Mouse (Mus musculus) layer of hippocampus, postnatal 36 days (tissue): ENCODE data around the gene Mrps17. TPM values are rescaled to one million over a fixed set of nuclear protein-coding genes. Genes with fewer than 3 reads are reported as not detected.
A peak's percentile ranks its signal among the peaks of the same experiment; 100 is the strongest.
"Not testable (repeated sequence)": the region's sequence is repeated elsewhere in the genome, so short reads cannot be mapped to it uniquely, and the experiment has no call there.

Experiments used
- DNase-seq, 2 experiments: peaks; one replicate each; pipeline ENCODE4 v3.0.0; 2022
- total RNA-seq, 2 experiments: library from RNA; stranded (reverse); gene quantifications; 2 replicates each; pipeline ENCODE4 v1.2.3; 2021

The Mrps17 gene
- total RNA-seq = 10 to 100 TPM; 75.0 to 87.6 TPM

DNA sequence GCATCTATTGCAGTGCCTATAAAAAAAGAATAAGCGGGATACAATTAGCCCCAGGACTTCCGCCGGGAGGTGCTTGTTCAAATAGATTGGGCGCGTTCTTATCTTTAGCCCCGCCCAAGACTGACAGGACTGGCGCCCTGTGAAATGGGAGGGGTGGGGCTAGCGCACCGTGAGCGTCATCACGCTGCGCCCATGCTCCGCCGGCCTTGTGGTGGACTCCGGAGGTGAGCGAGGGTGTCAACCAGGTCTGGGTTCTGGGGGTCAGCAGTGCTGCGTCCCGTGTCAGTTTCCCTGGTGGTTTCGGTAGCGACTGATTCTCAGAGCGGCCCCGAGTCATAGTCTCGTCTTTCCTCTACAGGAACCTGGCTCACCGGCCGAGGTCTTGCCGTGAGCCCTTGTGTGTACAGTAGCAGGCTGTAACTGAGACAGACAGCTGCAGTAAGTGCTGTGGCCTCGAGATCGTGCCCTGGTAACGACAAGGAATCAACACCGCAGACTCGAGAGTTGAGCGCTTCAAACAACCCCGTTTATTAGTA, at the start of gene Mrps17:
Gene Mrps17 (plus strand): TSS at position 172 of the 536 bp plus-strand sequence.
- DNase-seq = peak; percentile 86 to 89

DNA sequence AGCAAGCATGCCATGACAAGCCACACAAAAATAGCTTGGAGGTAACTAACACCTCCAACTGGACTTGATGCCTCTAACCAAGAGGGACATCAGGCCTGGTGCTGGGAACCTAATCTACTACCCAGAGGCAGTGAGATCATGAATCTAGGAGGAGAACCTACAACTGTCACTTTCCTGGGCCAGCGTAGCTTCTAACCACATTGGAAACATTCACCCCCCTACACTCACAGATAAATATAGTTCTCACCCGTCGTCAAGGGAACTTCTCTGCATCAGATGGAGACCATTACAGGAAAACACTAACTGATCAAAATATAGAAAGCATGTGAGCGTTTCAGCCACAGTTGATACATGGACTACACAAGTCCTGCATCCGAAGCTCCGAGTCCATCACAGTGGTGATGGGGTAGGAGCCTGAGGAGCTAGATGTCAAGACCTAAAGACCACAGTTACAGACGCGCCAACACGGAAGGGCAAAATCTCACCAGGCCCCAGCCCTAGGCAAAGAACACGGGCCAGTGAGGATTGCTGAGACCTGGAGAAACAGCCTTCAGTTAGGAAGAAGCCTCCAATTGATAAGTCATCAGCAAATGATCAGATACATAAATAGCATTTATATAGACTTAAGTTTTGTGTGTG, 48.9 kb upstream of the Mrps17 start:
- DNase-seq = no peak

DNA sequence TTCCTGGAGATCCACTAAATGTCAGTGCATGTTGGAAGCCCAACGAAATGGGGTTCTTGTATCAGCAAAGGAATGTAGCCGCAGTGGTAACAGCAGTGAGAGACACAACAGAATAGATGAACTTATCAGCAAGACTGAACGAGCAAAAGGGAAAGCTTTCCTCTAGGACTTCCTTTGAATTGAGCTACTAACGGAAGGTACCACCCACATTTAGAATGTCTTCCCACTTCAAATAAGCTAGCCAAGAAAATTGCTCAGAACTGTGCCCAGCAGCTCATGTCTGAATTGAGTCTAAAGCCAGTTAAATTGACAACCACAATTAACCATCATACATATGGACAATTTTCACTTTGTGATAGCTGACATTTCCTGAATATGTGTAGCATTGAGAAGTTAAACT, 47.4 kb upstream of the Mrps17 start:
- DNase-seq = no peak

DNA sequence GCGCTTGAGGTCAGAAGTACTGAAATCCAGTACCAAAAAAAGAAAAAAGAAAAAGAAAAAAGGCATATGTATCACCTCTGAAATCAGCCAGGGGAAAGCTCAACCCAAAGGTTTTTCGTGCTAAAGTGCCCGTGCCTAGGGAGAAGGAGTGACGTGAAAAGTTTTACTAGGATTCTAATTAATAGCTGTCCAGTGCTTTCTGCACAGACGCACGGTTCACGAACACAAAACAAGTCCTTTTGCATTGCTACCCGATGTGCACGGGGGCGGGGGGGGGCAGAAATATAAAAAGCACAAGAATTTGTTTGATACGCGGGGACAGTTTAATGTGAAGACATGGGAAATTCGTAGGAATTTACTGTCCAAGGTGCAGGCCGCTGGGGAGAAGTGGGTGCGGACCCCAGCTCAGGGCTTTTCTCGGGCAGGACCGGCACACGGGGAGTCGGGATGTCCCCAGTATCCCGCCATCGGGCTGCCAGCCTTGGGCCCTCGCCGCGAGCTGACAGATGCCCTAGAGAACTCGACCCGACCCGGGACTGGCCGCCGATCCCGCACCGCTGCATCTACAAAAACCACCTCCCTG, 45.8 kb upstream of the Mrps17 start:
- DNase-seq = no peak

DNA sequence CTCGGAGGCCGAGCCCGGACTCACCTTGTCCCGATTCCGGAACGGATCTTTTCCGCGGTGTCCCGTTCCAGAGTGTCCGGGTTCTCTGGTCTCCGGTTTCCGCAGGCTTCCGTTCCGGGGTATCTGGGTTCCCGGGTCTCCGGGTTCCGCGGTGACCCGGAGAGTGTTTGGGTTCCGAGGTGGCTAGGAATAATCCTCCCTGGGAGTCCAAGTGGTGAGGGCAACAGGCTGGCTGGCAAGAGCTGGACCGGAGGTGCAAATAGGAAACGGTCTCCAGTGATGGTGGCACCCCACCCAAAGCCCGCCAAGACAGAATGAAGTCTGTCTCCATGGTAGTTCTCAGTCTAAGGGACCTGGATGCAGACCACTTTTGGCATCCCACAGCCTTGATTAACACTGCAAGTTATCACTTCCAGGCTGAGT, 45.2 kb upstream of the Mrps17 start, which contains the start of gene Zfp11:
Gene Zfp11 (minus strand): TSS at position 64 of the 423 bp plus-strand sequence.
- DNase-seq = peak; percentile 77 to 78

DNA sequence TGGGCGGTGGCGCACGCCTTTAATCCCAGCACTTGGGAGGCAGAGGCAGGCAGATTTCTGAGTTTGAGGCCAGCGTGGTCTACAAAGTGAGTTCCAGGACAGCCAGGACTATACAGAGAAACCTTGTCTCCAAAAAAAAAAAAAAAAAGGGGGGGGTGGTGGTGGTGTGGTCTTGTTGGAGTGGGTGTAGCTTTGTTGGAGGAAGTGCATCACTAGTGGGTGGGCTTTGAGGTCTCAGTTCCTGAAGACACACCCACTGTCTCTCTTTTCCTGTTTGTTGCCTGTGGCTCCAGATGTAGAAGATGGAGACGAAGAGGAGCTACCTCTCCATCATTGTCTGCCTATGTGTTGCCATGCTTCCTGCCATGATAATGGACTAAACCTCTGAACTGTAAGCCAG, 30.2 kb upstream of the Mrps17 start:
- not testable (repeated sequence) for DNase-seq

DNA sequence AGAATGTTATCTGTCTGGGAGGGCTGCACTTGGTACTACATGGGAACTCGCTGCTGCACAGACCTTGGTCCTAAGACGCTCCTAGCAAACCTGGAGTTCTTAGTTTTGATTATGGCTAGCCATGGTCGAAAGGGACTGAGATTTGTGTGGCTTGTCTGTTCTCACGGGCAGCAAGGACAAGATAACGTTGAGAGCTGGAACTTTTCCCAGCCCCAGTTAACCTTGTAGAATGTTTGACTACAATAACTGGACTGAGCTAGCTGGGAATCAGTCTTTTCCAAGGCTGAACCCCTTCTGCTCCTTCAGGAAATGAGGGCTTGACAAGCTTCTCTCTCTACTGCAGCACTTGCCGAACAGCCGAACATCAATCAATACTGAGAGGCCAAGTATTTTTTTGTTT, 27.7 kb upstream of the Mrps17 start:
- no peak for DNase-seq

DNA sequence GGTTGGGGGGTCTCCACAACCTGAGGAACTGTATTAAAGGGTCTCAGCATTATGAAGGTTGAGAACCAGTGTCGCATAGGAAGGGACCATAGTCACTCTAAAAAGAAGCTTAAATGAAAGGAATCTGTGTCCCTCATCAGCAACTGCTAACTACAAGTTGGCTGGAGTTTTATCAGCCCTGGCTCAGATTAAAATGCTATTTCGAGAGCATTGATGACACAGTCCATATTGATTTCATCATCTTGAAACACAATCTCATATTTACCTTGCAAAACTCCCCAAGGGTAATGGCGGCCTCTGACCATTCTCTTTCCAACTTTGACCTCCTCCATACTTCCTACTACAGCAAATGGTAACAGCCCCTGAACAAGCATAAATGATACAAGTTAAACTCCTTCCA, 24.8 kb upstream of the Mrps17 start:
- no peak for DNase-seq

DNA sequence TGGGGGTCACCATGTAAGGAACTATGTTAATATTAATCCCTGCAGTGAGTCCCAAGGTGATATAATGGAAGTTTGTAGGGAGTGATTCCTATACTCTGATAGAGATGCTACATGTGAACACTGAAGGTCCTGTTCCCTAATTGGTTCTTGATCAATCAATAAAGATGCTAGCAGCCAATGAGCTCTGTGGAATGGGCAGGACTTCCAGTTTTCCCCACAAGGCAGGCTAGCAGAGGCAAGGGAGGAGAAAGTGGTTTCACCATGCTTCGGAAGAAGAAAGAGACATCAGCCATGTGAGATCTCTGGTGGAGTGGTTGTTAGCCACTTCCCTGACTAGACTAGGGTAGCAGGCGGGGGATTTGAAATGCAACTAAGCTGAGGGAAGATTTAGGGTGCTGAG, 14.8 kb upstream of the Mrps17 start:
- no peak for DNase-seq

DNA sequence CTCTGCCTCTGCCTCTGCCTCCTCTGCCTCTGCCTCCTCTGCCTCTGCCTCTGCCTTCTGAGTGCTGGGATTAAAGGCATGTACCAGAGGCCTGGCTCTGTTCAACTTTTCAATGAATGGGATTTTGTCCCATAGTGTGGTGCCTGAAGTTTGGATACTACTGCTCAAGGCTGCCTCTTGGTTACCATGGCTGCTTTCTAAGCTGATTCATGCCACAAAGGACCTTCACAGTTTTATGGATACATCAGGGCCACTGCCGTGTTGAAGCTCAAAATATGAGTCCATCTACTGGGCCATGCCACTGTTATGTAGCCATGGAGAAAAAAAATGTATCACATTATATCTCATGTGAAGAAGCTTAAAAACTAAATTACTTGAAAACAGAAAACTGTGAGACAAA, 13.6 kb upstream of the Mrps17 start:
- no peak for DNase-seq

DNA sequence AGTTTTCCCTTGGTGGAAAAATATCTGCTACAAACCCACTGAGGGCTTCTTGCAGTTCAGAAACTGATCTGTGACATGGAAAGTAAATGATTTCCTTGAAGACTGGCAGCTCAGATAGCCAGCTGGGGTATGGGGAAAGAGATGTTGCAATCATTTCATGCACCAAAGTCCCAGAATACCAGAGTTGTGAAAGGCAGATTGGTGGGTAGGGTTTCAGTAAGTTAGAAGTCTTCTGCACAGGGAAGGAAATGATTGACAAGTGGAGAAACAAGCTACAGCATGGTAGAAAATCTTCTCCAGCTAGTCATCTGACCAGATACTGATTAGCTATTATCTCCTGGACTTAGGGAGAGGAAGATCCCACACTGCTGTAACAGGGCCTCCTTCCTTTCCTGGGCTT, 11.9 kb upstream of the Mrps17 start:
- no peak for DNase-seq

DNA sequence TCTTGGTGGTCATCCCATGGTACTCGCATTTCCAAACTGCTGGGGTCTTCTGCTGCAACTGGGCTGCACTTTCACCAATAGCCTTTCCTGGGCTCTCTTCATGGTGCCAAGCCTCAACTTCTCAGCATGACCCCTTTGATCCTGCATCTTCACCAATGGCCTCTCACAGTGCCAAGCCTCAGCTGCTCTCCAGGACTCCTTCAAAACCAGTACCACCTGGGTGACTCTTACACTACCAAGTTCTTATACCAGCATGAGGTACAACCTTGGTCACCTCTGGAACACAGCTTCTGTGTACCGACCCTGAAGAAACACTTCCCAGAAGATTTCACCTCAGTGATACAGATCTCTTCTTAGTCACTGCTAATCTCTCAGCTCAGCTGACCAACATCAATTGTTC, 6.9 kb upstream of the Mrps17 start, which contains the start of gene Sept14:
Gene Sept14 (minus strand): TSS at position 101 of the 400 bp plus-strand sequence.
- DNase-seq = no peak

DNA sequence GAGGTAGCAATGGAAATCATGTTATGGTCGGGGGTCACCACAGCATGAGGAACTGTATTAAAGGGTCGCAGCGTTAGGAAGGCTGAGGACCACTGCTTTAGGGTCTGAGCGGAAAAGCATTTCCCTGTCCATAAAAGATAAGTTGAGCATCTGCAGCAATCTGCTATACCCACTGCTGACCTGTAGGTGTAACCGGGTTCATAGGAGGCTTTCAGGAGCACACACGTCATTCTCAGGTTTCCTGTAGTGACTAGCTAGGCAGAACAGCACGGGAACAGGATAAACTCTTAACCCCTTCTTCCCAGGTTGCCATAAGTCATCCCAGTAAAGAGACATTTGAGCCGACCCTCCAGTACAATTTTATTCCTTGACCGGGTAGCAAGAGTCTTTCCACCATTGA, 1.7 kb downstream of the Mrps17 start:
- no peak for DNase-seq

DNA sequence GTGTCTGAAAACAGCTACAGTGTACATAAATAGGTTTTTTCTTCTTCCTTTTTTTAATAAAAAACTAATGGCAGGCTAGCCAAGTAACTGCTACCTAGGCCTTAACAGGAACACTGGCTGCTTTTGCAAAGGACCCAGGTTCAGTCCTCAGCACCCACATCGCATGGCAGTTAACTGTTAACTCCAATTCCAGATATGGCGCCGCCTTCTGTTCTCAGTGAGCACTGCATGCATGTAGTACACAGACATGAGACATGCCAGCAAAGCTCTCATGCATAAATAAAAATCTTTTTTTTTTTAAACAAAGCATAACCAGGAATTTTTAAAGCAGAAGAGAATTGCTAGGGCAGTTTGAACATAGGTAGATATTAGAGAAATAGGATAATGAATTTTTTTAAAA, 4.9 kb downstream of the Mrps17 start:
- no peak for DNase-seq

DNA sequence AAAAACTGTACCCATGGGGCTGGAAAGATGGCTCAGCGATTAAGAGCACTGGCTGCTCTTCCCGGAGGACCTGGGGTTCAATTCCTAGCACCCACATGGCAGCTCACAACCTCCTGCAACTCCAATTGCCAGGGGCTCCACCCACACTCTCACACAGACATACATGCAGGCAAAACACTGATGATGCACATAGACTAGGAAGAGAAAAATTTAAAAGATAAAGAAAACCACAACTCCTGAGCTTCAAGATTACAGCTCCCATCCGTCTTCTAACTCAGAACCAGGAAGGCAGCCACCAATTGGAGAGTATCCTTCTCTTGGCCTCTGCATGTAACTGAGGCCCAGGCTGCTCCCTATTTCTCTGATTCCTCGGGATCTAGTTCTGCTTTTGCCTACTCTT, 9.0 kb downstream of the Mrps17 start:
- DNase-seq = no peak

DNA sequence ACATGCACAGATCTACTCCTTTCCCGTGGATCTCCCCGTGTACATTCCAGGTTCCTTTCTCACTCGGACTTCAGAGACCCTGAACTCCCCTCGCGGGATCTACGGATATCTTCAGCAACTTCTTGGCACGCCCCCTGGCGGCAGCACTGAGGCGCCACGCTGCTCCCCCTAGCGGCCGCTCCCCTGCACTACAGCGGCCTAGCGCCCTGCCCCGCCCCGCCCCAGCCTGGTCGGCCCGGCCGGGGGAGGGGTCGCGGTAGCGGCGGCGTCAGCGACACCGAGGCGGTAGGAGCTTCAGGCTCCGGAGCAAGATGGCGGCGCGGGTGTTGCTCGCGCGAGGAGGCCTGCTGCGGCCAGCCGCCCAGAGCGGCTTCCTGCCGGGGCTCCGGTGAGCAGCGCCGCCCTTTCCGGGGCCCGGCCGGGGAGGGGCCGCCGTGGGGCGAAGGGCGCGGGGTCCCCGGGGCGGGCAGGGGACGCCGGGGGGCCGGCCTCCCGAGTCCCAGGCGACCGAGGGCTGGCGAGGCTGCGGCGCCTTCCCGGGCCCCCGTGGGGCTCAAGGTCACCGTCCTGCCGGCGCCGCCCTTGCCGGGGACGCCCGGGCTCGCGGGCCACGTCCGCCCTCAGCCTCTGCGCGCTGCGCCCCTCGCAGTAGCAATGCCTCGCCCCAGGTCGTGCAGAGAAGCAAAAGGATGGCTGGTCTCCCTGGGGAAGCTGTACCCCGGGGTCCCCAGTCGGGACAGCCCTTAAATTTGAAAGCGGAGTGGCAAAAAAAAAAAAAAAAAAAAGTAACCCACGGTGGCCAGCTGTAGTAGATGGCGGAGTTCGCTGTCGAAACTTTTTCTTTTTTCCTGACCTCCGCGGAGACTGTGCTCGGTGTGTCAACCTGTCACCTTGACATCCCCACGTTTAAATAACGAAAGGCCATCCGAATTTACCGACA, 9.8 kb downstream of the Mrps17 start, which contains the start of gene Nipsnap2:
Gene Nipsnap2 (plus strand): TSS at position 230 of the 940 bp plus-strand sequence.
- peak; percentile 91 to 94 for DNase-seq

DNA sequence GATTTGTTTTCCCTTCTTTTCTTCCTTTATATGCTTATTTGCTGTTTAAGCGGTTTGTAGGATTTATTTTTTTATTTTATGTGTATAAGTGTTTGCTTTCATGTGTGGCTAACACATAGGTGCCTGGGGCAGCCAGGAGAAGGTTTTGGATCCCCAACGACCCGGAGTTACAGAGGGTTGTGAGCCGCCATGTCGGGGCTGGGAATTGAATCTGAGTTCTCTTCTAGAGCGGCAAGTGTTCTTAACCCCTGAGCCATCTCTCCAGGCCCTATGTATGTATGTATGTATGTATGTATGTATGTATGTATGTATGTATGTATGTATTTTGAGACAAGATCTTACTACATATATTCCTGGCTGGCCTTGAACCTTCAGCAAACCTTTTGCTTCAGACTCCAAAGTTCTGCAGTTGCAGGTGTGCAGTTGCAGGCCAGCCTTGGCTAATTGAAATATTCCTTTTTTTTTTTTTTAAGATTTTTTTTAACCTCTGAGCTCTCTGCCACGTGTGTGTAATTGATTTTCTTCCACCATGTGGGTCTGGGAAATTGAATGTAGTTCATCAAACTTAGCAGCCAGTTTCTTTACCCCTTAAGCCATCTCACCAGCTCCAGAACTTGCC, 10.6 kb downstream of the Mrps17 start:
- no peak for DNase-seq

DNA sequence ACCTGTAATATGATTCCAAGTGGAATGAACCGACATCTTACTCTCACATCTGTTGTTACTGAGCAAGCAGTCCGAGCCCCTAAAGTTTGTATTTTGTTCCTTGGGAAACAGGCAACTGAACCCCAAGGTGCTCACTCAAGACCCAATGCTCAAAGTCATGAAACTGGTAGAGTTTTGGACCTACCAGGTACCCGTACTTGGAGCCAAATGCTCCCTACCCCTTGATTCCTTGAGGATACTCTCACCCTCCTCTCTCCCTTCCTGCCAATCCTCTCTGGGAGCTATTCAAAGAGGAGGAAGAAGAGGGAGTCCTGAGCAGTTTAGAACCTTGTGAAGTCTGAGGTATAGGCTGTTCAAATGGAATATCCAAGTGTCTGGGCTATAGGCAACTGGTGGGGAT, 11.5 kb downstream of the Mrps17 start:
- no peak for DNase-seq

DNA sequence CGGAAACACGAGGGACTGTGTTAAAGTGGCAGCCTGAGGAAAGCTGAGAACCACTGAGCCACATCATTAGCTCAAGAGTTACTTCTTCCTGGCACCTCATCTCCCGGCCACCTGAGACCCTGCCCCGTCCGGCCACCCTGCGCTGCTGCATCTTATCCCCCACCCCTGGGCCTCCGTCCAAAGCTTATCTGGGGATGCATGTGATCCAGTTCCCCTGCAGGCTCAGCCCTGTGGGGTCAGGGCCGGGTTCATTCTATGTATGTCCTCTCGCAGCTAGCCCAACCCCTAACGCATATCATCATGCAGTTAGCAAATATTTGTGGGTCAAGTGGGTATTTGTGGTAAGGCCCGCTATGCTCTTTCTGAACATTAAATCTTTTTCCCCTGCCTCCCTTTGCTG, 14.0 kb downstream of the Mrps17 start:
- DNase-seq = no peak

DNA sequence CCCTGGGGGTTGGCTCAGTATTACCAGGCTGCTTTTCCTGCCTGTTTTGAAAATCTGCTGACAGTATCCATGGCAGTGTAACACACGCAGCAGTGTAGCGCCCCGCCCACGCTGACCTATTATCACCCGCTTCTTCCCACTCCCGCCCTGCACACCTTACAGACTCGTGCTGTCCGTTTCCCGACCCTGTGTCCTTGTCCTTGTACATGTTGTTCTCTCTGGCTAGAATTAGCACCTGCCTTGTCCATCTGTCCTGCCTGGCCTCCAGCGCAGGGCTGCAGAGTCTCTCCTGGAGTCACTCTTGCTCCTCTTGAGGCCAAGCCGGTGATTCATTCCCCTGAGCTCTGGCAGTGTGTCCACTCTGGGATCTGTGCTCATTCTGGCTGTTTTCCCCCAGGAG, 15.0 kb downstream of the Mrps17 start:
- no peak for DNase-seq

DNA sequence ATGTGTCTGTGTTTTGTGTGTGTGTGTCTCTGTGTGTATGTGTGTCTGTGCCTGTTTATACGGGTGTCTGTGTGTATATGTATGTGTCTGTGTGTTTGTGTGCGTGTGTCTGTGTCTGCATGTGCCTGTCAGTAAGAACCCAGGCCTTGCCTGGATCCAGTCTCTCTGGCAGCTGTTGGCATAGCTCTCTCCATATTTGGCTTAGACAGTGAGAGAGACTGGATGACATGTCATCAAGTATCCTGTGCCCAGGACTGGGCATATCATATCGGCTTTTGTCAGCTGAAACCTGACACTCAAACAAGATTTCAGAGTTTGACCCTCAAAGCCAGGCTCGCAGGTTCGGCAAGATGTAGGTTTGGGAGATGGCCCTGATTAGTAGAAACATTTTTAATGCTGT, 15.7 kb downstream of the Mrps17 start:
- DNase-seq = no peak

DNA sequence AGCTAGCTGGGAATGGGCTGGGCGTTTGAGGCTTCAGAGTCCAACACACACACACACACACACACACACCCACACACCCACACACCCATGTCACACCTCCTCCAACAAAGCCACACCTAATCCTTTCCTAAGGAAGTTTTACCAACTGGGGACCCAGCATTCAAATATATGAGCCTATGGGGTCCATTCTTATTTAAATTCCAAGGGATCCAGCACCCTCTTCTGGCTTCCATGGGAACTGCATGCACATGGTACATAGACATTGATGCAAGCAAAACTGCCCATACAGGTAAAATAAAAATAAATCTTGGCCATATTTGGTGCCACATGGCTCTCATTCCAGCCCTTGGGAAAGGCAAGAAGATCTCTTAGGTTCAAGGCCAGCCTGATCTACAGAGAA, 25.7 kb downstream of the Mrps17 start:
- no peak for DNase-seq
